In genomic region chr7:142483136-142483535, GRCm38 (mm10) we compare ENCODE assay signal across 10 mouse cellular contexts. TPM values are rescaled to one million over a fixed set of nuclear protein-coding genes. Genes with fewer than 3 reads are reported as not detected.
A peak's percentile ranks its signal among the peaks of the same experiment; 100 is the strongest.
DNase-seq lines count a peak whose midpoint lies in the region; ATAC-seq and TF ChIP-seq lines count a peak whose summit lies in the region.
"Had no signal": no experiment of that assay in that cellular context is flagged by ENCODE, and none has a peak within 500 bp of the region (broad histone marks: within the 10 kb centered on the region; RNA-seq: fewer than 3 reads in every experiment).

No protein-coding gene starts in this region.

- H3K4me3 ChIP-seq in kidney, postnatal 0 days (replicated peaks; ENCODE audit: low read depth, low read length): no peak overlapping the region
- H3K4me3 ChIP-seq in embryonic facial prominence, embryonic 13.5 days: no peak overlapping the region
- no peak overlapping the region for H3K4me3 ChIP-seq in neural tube, embryonic 12.5 days

- H3K27ac ChIP-seq in kidney, postnatal 0 days: peak overlapping the region; percentile 94
- H3K27ac ChIP-seq in embryonic facial prominence, embryonic 13.5 days: peak overlapping the region; percentile 99
- H3K27ac ChIP-seq in neural tube, embryonic 12.5 days: peak overlapping the region; percentile 20; the same call in 1 of the 2 replicates

- 45% methylated on average over 11 of the region's 11 CpGs for WGBS in kidney, postnatal 0 days
- WGBS in embryonic facial prominence, embryonic 13.5 days: 29% methylated on average over 11 of the region's 11 CpGs
- WGBS in neural tube, embryonic 12.5 days: 59% methylated on average over 11 of the region's 11 CpGs

- ATAC-seq in kidney, postnatal 0 days (replicated peaks; ENCODE audit: low FRiP score, low read depth): no peak
- ATAC-seq in embryonic facial prominence, embryonic 13.5 days (ENCODE audit: insufficient number of reproducible peaks, insufficient read depth, low FRiP score, low TSS enrichment, low read depth): no peak
- ATAC-seq in neural tube, embryonic 12.5 days (ENCODE audit: low FRiP score, low read depth): no peak
- ATAC-seq in activated CD4-positive, CD25-positive, alpha-beta regulatory T cell, adult 4 months: no peak

- H3K4me1 ChIP-seq in kidney, postnatal 0 days (replicated peaks; ENCODE audit: insufficient read depth, low read length): peaks cover 30% of the 10 kb centered on the region
- H3K4me1 ChIP-seq in embryonic facial prominence, embryonic 13.5 days: peaks cover 72% of the 10 kb centered on the region
- peaks cover 42% of the 10 kb centered on the region for H3K4me1 ChIP-seq in neural tube, embryonic 12.5 days

- H3K27me3 ChIP-seq in kidney, postnatal 0 days (ENCODE audit: insufficient read depth, low read length): no peaks in the 10 kb centered on the region
- H3K27me3 ChIP-seq in embryonic facial prominence, embryonic 13.5 days: no peaks in the 10 kb centered on the region
- no peaks in the 10 kb centered on the region for H3K27me3 ChIP-seq in neural tube, embryonic 12.5 days (replicated peaks)

- H3K36me3 ChIP-seq in kidney, postnatal 0 days (ENCODE audit: insufficient read depth, low read length): peaks cover 9% of the 10 kb centered on the region; the same call in 1 of the 2 replicates
- no peaks in the 10 kb centered on the region for H3K36me3 ChIP-seq in embryonic facial prominence, embryonic 13.5 days
- H3K36me3 ChIP-seq in neural tube, embryonic 12.5 days: no peaks in the 10 kb centered on the region

- no peaks in the 10 kb centered on the region for H3K9me3 ChIP-seq in kidney, postnatal 0 days (replicated peaks; ENCODE audit: low read length)
- no peaks in the 10 kb centered on the region for H3K9me3 ChIP-seq in embryonic facial prominence, embryonic 13.5 days
- H3K9me3 ChIP-seq in neural tube, embryonic 12.5 days: no peaks in the 10 kb centered on the region

- intact Hi-C loops in heart, postnatal 10 days (cut with DNase I): loop anchor here (5.0 kb wide), 1 partner anchor 189 kb away; no protein-coding TSS in a partner anchor

- H3K9ac ChIP-seq in kidney, postnatal 0 days (ENCODE audit: low read depth, low read length): 0 out of 2 replicates have a peak overlapping the region, but pooled peaks have one; percentile 13
- H3K9ac ChIP-seq in embryonic facial prominence, embryonic 13.5 days: peak overlapping the region; percentile 49; the same call in 1 of the 2 replicates
- H3K9ac ChIP-seq in neural tube, embryonic 12.5 days: no peak overlapping the region

- DNase-seq in kidney, postnatal 0 days (ENCODE audit: low spot score): peak; percentile 48
- no peak for DNase-seq in kidney, adult 9 months
- peak; percentile 63 to 66 for DNase-seq in heart, postnatal 10 days
- no peak for DNase-seq in ovary, postnatal 10 days (ENCODE audit: low spot score)
- DNase-seq in testis, postnatal 10 days (ENCODE audit: low spot score): no peak

- H3K4me2 ChIP-seq in kidney, postnatal 0 days (ENCODE audit: low read length): no peak overlapping the region
- peak overlapping the region; percentile 54; the same call in 1 of the 2 replicates for H3K4me2 ChIP-seq in embryonic facial prominence, embryonic 13.5 days
- H3K4me2 ChIP-seq in neural tube, embryonic 12.5 days (replicated peaks): no peak overlapping the region

- no peak for TF ChIP-seq CTCF in kidney, postnatal 0 days (IDR thresholded peaks at IDR 0.05; ENCODE audit: low read depth)

RNA-seq across cellular contexts. Expression of gene Tnnt3, which starts 15.5 kb away (rescaled TPM):
- polyA plus RNA-seq in kidney, postnatal 0 days (2015; fragmentation: Nextera tagmentation; extraction: Ambion mirVana): 3.4 TPM in 2 replicates
- polyA plus RNA-seq in embryonic facial prominence, embryonic 13.5 days (2015; fragmentation: Nextera tagmentation; extraction: Ambion mirVana): 3.8 and 5.8 TPM in 2 replicates
- 1 to 10 TPM in 1 of 2 experiments, under 1 TPM in 1; 0.67 to 1.8 TPM for total RNA-seq in heart, postnatal 10 days (2021)
- 5.7 and 8.7 TPM in 2 replicates for polyA plus RNA-seq in neural tube, embryonic 12.5 days (2016; fragmentation: Nextera tagmentation; extraction: Ambion mirVana)
- 1 to 10 TPM; 2.8 to 3.0 TPM for polyA plus RNA-seq in activated CD4-positive, CD25-positive, alpha-beta regulatory T cell, adult 4 months (2017; shearing (Covaris generic))

RNA-seq across cellular contexts. Expression of gene Lsp1, which starts 22.5 kb away (rescaled TPM):
- 161 and 165 TPM in 2 replicates for polyA plus RNA-seq in kidney, postnatal 0 days (2015; fragmentation: Nextera tagmentation; extraction: Ambion mirVana)
- polyA plus RNA-seq in embryonic facial prominence, embryonic 13.5 days (2015; fragmentation: Nextera tagmentation; extraction: Ambion mirVana): 28.5 and 29.2 TPM in 2 replicates
- 100 to 1,000 TPM; 111 to 116 TPM for total RNA-seq in heart, postnatal 10 days (2021)
- polyA plus RNA-seq in neural tube, embryonic 12.5 days (2016; fragmentation: Nextera tagmentation; extraction: Ambion mirVana): 15.6 and 18.4 TPM in 2 replicates
- polyA plus RNA-seq in activated CD4-positive, CD25-positive, alpha-beta regulatory T cell, adult 4 months (2017; shearing (Covaris generic)): 1,000 to 10,000 TPM; 1,487 to 1,560 TPM

RNA-seq across cellular contexts. Expression of gene Tnni2, which starts 41.5 kb away (rescaled TPM):
- 2.2 and 3.0 TPM in 2 replicates for polyA plus RNA-seq in kidney, postnatal 0 days (2015; fragmentation: Nextera tagmentation; extraction: Ambion mirVana)
- 7.7 and 8.4 TPM in 2 replicates for polyA plus RNA-seq in embryonic facial prominence, embryonic 13.5 days (2015; fragmentation: Nextera tagmentation; extraction: Ambion mirVana)
- total RNA-seq in heart, postnatal 10 days (2021): 1 to 10 TPM; 1.9 to 4.3 TPM
- polyA plus RNA-seq in neural tube, embryonic 12.5 days (2016; fragmentation: Nextera tagmentation; extraction: Ambion mirVana): 3.3 and 4.6 TPM in 2 replicates
- polyA plus RNA-seq in activated CD4-positive, CD25-positive, alpha-beta regulatory T cell, adult 4 months (2017; shearing (Covaris generic)): not detected
- total RNA-seq: layer of hippocampus, postnatal 10 days had no signal

RNA-seq across cellular contexts. Expression of gene Syt8, which starts 48.5 kb away (rescaled TPM):
- 2.5 and 4.8 TPM in 2 replicates for polyA plus RNA-seq in kidney, postnatal 0 days (2015; fragmentation: Nextera tagmentation; extraction: Ambion mirVana)
- polyA plus RNA-seq in embryonic facial prominence, embryonic 13.5 days (2015; fragmentation: Nextera tagmentation; extraction: Ambion mirVana): 0.37 and 0.66 TPM in 2 replicates
- not detected for total RNA-seq in heart, postnatal 10 days (2021)
- polyA plus RNA-seq in neural tube, embryonic 12.5 days (2016; fragmentation: Nextera tagmentation; extraction: Ambion mirVana): 0.43 TPM in 1 of 2 replicates, not detected in the other
- polyA plus RNA-seq in activated CD4-positive, CD25-positive, alpha-beta regulatory T cell, adult 4 months (2017; shearing (Covaris generic)): not detected
- total RNA-seq: layer of hippocampus, postnatal 10 days had no signal
- polyA plus RNA-seq: neural tube, embryonic 14.5 days had no signal

RNA-seq across cellular contexts. Expression of gene Mrpl23, which starts 49.4 kb away (rescaled TPM):
- 21.3 and 22.6 TPM in 2 replicates for polyA plus RNA-seq in kidney, postnatal 0 days (2015; fragmentation: Nextera tagmentation; extraction: Ambion mirVana)
- polyA plus RNA-seq in embryonic facial prominence, embryonic 13.5 days (2015; fragmentation: Nextera tagmentation; extraction: Ambion mirVana): 36.0 and 36.7 TPM in 2 replicates
- total RNA-seq in heart, postnatal 10 days (2021): 10 to 100 TPM in 1 of 2 experiments, 1 to 10 TPM in 1; 4.1 to 19.3 TPM
- polyA plus RNA-seq in neural tube, embryonic 12.5 days (2016; fragmentation: Nextera tagmentation; extraction: Ambion mirVana): 13.5 and 14.7 TPM in 2 replicates
- 10 to 100 TPM; 10.2 to 31.9 TPM for polyA plus RNA-seq in activated CD4-positive, CD25-positive, alpha-beta regulatory T cell, adult 4 months (2017; shearing (Covaris generic))

Comparison
In these comparisons a context has a peak if more than half of its experiments do, and no peak if none do; other contexts are left out.
1. DNase-seq: peak in kidney, postnatal 0 days (single experiment) and heart, postnatal 10 days (2 of 2); none in kidney, adult 9 months (single experiment), ovary, postnatal 10 days (single experiment) and testis, postnatal 10 days (single experiment).
2. H3K27ac ChIP-seq: peak in every context shown above with its lines; median percentile 99 in embryonic facial prominence, embryonic 13.5 days; 94 in kidney, postnatal 0 days; 20 in neural tube, embryonic 12.5 days.